Mouse (Mus musculus) limb, embryonic 14.5 days (tissue): ENCODE results near the gene Mctp2. TPM values are rescaled to one million over a fixed set of nuclear protein-coding genes. Genes with fewer than 3 reads are reported as not detected.

Source experiments
- ATAC-seq: fragments of 200-750 bp; cut with Nextera tagmentation; 2 replicates; pipeline ENCODE4 v1.8.0; 2017; ENCODE audit warnings: low read depth, moderate number of reproducible peaks, moderate TSS enrichment; ENCODE audit not compliant: low FRiP score
- DNase-seq: peaks from one replicate; pipeline ENCODE4 v3.0.0-alpha.2; 2015; ENCODE audit warnings: low spot score
- H3K27ac ChIP-seq: fragments of 300-500 bp; sonication (generic); replicated peaks from 2 replicates; pipeline ENCODE4 v1.5.1; 2014; ENCODE audit warnings: low read depth, mild to moderate bottlenecking, low read length, moderate library complexity, mixed read lengths
- H3K27me3 ChIP-seq: fragments of 300-500 bp; sonication (generic); 2 replicates; pipeline ENCODE4 v1.6.1; 2014; ENCODE audit warnings: low read length, mixed read lengths; ENCODE audit not compliant: control insufficient read depth, insufficient read depth
- H3K36me3 ChIP-seq: fragments of 300-500 bp; sonication (generic); 2 replicates; pipeline ENCODE4 v1.6.1; 2014; ENCODE audit warnings: mild to moderate bottlenecking, low read length, moderate library complexity, mixed read lengths; ENCODE audit not compliant: control insufficient read depth, insufficient read depth
- H3K4me1 ChIP-seq: fragments of 300-500 bp; sonication (generic); 2 replicates; pipeline ENCODE4 v1.6.1; 2014; ENCODE audit warnings: antibody characterized with exemption, low read length, mixed read lengths; ENCODE audit not compliant: control insufficient read depth, insufficient read depth
- H3K4me2 ChIP-seq: fragments of 300-500 bp; sonication (generic); replicated peaks from 2 replicates; pipeline ENCODE4 v1.6.1; 2014; ENCODE audit warnings: low read depth, mild to moderate bottlenecking, low read length, moderate library complexity; ENCODE audit not compliant: severe bottlenecking
- H3K4me3 ChIP-seq: fragments of 300-500 bp; sonication (generic); replicated peaks from 2 replicates; pipeline ENCODE4 v1.5.1; 2014; ENCODE audit warnings: low read length
- H3K9ac ChIP-seq: fragments of 300-500 bp; sonication (generic); 2 replicates; pipeline ENCODE4 v1.6.1; 2014; ENCODE audit warnings: mild to moderate bottlenecking, low read depth, low read length, moderate library complexity; ENCODE audit not compliant: severe bottlenecking
- H3K9me3 ChIP-seq: fragments of 300-500 bp; sonication (generic); 2 replicates; pipeline ENCODE4 v1.6.1; 2016; ENCODE audit warnings: low read length; ENCODE audit not compliant: control insufficient read depth
- POLR2A ChIP-seq: fragments of 200-500 bp; IDR thresholded peaks from 2 replicates; pipeline ENCODE4 v1.8.0; 2012; ENCODE audit warnings: inconsistent platforms, mild to moderate bottlenecking, moderate library complexity, borderline replicate concordance; ENCODE audit not compliant: insufficient read depth, insufficient read length; ENCODE audit errors: extremely low read depth
- whole genome bisulfite sequencing: fragments of 180-500 bp; shearing (Covaris S2); extraction: QIAGEN DNeasy Blood & Tissue Kit; methylation state at CpG from one replicate; pipeline ENCODE4 v1.1.7; 2014; 5-methylcytosine and 5-hydroxymethylcytosine counted together
- polyA plus RNA-seq, 2 experiments: library from polyadenylated mRNA; depleted of rRNA in 1 of 2; stranded (reverse) in 1 of 2; unstranded in 1 of 2; fragments of >200 nt; fragmentation: Nextera tagmentation in 1 of 2; extraction: Ambion mirVana in 1 of 2; gene quantifications; 2 replicates each; pipeline versions ENCODE4 v1.2.1 to v1.2.3; 2012 to 2014

The Mctp2 gene
- polyA plus RNA-seq, 2 experiments: 0.47 to 0.89 TPM

GRCm38 (mm10) chr7:72293784-72294538, 12.4 kb downstream of the Mctp2 start:
- Histone ChIP-seq H3K4me2 (no peak overlapping the region), H3K9me3 (no peaks in the 10 kb centered on the region), H3K4me1 (no peaks in the 10 kb centered on the region), H3K4me3 (no peak overlapping the region), H3K27ac (no peak overlapping the region), H3K9ac (no peak overlapping the region), H3K36me3 (no peaks in the 10 kb centered on the region), H3K27me3 (no peaks in the 10 kb centered on the region)
- 73% methylated on average over 4 of the region's 4 CpGs for WGBS
- DNase-seq (no peak), ATAC-seq (no peak)
- TF ChIP-seq POLR2A: no peak

- Histone ChIP-seq H3K36me3 (no peaks in the 10 kb centered on the region), H3K9ac (no peak overlapping the region), H3K9me3 (no peaks in the 10 kb centered on the region), H3K4me2 (no peak overlapping the region), H3K27me3 (no peaks in the 10 kb centered on the region), H3K4me1 (no peaks in the 10 kb centered on the region), H3K27ac (no peak overlapping the region), H3K4me3 (no peak overlapping the region)
- DNase-seq: no peak
- no peak for ATAC-seq
- TF ChIP-seq POLR2A: no peak
- WGBS: 90% methylated on average over 8 of the region's 8 CpGs
These were observed 14.0 kb downstream of the Mctp2 start for GRCm38 (mm10) chr7:72292232-72292913.

- Histone ChIP-seq H3K9me3 (no peaks in the 10 kb centered on the region), H3K4me1 (no peaks in the 10 kb centered on the region), H3K36me3 (no peaks in the 10 kb centered on the region), H3K27me3 (no peaks in the 10 kb centered on the region), H3K9ac (no peak overlapping the region), H3K4me2 (no peak overlapping the region), H3K4me3 (no peak overlapping the region), H3K27ac (no peak overlapping the region)
- ATAC-seq (no peak), DNase-seq (no peak)
- WGBS: 30% methylated on average over 3 of the region's 3 CpGs
- no peak for TF ChIP-seq POLR2A
These were observed 25.7 kb downstream of the Mctp2 start for GRCm38 (mm10) chr7:72280721-72281120.

- Histone ChIP-seq H3K9ac (no peak overlapping the region), H3K27ac (no peak overlapping the region), H3K4me3 (no peak overlapping the region), H3K4me1 (no peaks in the 10 kb centered on the region), H3K4me2 (no peak overlapping the region), H3K36me3 (no peaks in the 10 kb centered on the region), H3K9me3 (no peaks in the 10 kb centered on the region), H3K27me3 (no peaks in the 10 kb centered on the region)
- no peak for TF ChIP-seq POLR2A
- no peak for ATAC-seq
- 84% methylated on average over 2 of the region's 2 CpGs for WGBS
- DNase-seq: no peak
These were observed 28.0 kb downstream of the Mctp2 start for GRCm38 (mm10) chr7:72278412-72278811.

DNA sequence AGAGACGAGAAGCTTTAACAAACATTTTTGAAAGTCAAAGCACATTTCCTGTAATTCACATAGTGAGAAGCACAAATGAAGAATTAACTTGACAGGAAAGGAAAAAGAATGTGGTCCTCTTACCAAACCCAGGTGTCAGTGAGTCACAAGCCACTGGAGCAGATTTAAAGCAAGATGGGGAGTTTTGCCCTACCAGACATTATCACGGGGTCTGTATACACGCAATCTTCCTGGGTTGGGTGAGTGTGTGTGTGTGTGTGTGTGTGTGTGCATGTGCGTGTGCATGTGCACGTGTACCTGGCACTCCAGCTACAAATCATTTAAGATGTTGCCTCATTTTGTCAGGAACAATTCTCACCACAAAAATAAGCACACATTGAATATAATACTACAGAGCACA, 30.9 kb downstream of the Mctp2 start:
- H3K4me3 ChIP-seq: no peak overlapping the region
- no peaks in the 10 kb centered on the region for H3K4me1 ChIP-seq
- no peak overlapping the region for H3K4me2 ChIP-seq
- 76% methylated on average over 5 of the region's 5 CpGs for WGBS
- no peaks in the 10 kb centered on the region for H3K9me3 ChIP-seq
- H3K27ac ChIP-seq: no peak overlapping the region
- H3K27me3 ChIP-seq: no peaks in the 10 kb centered on the region
- DNase-seq: no peak
- no peak for ATAC-seq
- TF ChIP-seq POLR2A: no peak
- no peak overlapping the region for H3K9ac ChIP-seq
- no peaks in the 10 kb centered on the region for H3K36me3 ChIP-seq
